Mouse (Mus musculus): ENCODE measurements around the gene Tada1.
A peak's percentile ranks its signal among the peaks of the same experiment; 100 is the strongest.

The Tada1 gene

GRCm38 (mm10) chr1:166379013-166379629, at the start of gene Tada1:
Tada1 (plus strand) TSS chr1:166379097.
- peak; percentile 97 for DNase-seq

GRCm38 (mm10) chr1:166330752-166331151, 48.1 kb upstream of the Tada1 start:
- DNase-seq: peak; percentile 52 to 57

GRCm38 (mm10) chr1:166339110-166339509, 39.8 kb upstream of the Tada1 start:
- peak; percentile 20 to 31 for DNase-seq

GRCm38 (mm10) chr1:166342060-166342459, 36.8 kb upstream of the Tada1 start:
- no peak for DNase-seq

GRCm38 (mm10) chr1:166342539-166342938, 36.4 kb upstream of the Tada1 start:
- no peak for DNase-seq

- no peak for DNase-seq
Measured at GRCm38 (mm10) chr1:166343586-166343985, 35.3 kb upstream of the Tada1 start.

GRCm38 (mm10) chr1:166344300-166345077, 34.4 kb upstream of the Tada1 start:
- DNase-seq: peak; percentile 24 to 34

GRCm38 (mm10) chr1:166345602-166346001, 33.3 kb upstream of the Tada1 start:
- DNase-seq: no peak

- DNase-seq: peak; percentile 76 to 82
Measured at GRCm38 (mm10) chr1:166346906-166347305, 32.0 kb upstream of the Tada1 start.

GRCm38 (mm10) chr1:166349341-166349740, 29.6 kb upstream of the Tada1 start:
- DNase-seq: no peak

GRCm38 (mm10) chr1:166349751-166350150, 29.1 kb upstream of the Tada1 start:
- no peak for DNase-seq

GRCm38 (mm10) chr1:166360157-166360855, 18.6 kb upstream of the Tada1 start:
- peak; percentile 98 to 99 for DNase-seq

- DNase-seq: peak; percentile 48 to 55
Measured at GRCm38 (mm10) chr1:166360896-166361295, 18.0 kb upstream of the Tada1 start.

- no peak for DNase-seq
Measured at GRCm38 (mm10) chr1:166361842-166362241, 17.1 kb upstream of the Tada1 start.

- no peak for DNase-seq
Measured at GRCm38 (mm10) chr1:166362659-166363058, 16.2 kb upstream of the Tada1 start.

GRCm38 (mm10) chr1:166363122-166363521, 15.8 kb upstream of the Tada1 start:
- DNase-seq: no peak

GRCm38 (mm10) chr1:166377171-166377570, 1.7 kb upstream of the Tada1 start:
- no peak for DNase-seq

- DNase-seq: no peak
Measured at GRCm38 (mm10) chr1:166378431-166379012, 375 bp upstream of the Tada1 start.

- DNase-seq: peak; percentile 77 to 78
Measured at GRCm38 (mm10) chr1:166379630-166380231, 834 bp downstream of the Tada1 start.

GRCm38 (mm10) chr1:166381336-166381735, 2.4 kb downstream of the Tada1 start:
- no peak for DNase-seq

GRCm38 (mm10) chr1:166381821-166382220, 2.9 kb downstream of the Tada1 start:
- DNase-seq: no peak

GRCm38 (mm10) chr1:166382626-166383025, 3.7 kb downstream of the Tada1 start:
- no peak for DNase-seq

- DNase-seq: no peak
Measured at GRCm38 (mm10) chr1:166384614-166385013, 5.7 kb downstream of the Tada1 start.

Data from cerebellum, postnatal 10 days (tissue).